ENCODE assay signal across 12 mouse cellular contexts in genomic region chr5:117113330-117113729, GRCm38 (mm10). TPM values are rescaled to one million over a fixed set of nuclear protein-coding genes. Genes with fewer than 3 reads are reported as not detected.
DNase-seq lines count a peak whose midpoint lies in the region; ATAC-seq and TF ChIP-seq lines count a peak whose summit lies in the region.
"Had no signal": no experiment of that assay in that cellular context is flagged by ENCODE, and none has a peak within 500 bp of the region (broad histone marks: within the 10 kb centered on the region; RNA-seq: fewer than 3 reads in every experiment).

No protein-coding gene starts in this region.

- intact Hi-C loops in gastrocnemius, postnatal 14 days (cut with DNase I; ENCODE audit: low total_unique reads), result loop anchor here (10.0 kb wide), 1 partner anchor 171 kb away; the partner anchor contains the start of gene Pebp1

- ATAC-seq in hindbrain, postnatal 0 days, result no peak
- ATAC-seq in hindbrain, embryonic 14.5 days (ENCODE audit: low FRiP score), result no peak

- peaks cover 28% of the 10 kb centered on the region for H3K36me3 ChIP-seq in hindbrain, postnatal 0 days (ENCODE audit: insufficient read depth, low read length)
- H3K36me3 ChIP-seq in hindbrain, embryonic 14.5 days (replicated peaks; ENCODE audit: control insufficient read depth, insufficient read depth), result peaks cover 45% of the 10 kb centered on the region

- no peak overlapping the region for H3K4me3 ChIP-seq in hindbrain, postnatal 0 days (ENCODE audit: low read length)
- no peak overlapping the region for H3K4me3 ChIP-seq in hindbrain, embryonic 14.5 days (replicated peaks; ENCODE audit: low read length)

- H3K27me3 ChIP-seq in hindbrain, postnatal 0 days (ENCODE audit: insufficient read depth, low read length), result no peaks in the 10 kb centered on the region
- H3K27me3 ChIP-seq in hindbrain, embryonic 14.5 days (ENCODE audit: control insufficient read depth, insufficient read depth, low read length), result no peaks in the 10 kb centered on the region

- peak; percentile 61 for TF ChIP-seq CTCF in hindbrain, postnatal 0 days (IDR thresholded peaks at IDR 0.05; ENCODE audit: low read depth)

- DNase-seq in hindbrain, postnatal 0 days (ENCODE audit: low spot score), result peak; percentile 74
- DNase-seq in hindbrain, embryonic 14.5 days (ENCODE audit: low spot score), result no peak
- peak; percentile 39 for DNase-seq in lung, postnatal 10 days
- no peak for DNase-seq in lung, postnatal 36 days
- DNase-seq in NIH3T3 (ENCODE audit: low read depth), result peak; percentile 49
- DNase-seq in naive thymus-derived CD4-positive, alpha-beta T cell, adult 2 months (ENCODE audit: low read depth), result peak; percentile 67
- DNase-seq in urinary bladder, postnatal 10 days (ENCODE audit: low spot score), result no peak
- no peak for DNase-seq in gastrocnemius, postnatal 14 days
- DNase-seq: gastrocnemius, postnatal 25 days; spleen, adult 18-20 months; thymus, postnatal 36 days had no signal

- H3K9ac ChIP-seq in hindbrain, postnatal 0 days (replicated peaks; ENCODE audit: low read length), result no peak overlapping the region
- H3K9ac ChIP-seq in hindbrain, embryonic 14.5 days, result no peak overlapping the region

- 91% methylated on average over 7 of the region's 7 CpGs for WGBS in hindbrain, postnatal 0 days
- 90% methylated on average over 7 of the region's 7 CpGs for WGBS in hindbrain, embryonic 14.5 days

- H3K4me2 ChIP-seq in hindbrain, postnatal 0 days (ENCODE audit: low read depth, low read length), result no peak overlapping the region
- H3K4me2 ChIP-seq in hindbrain, embryonic 14.5 days (replicated peaks), result no peak overlapping the region

- no peak overlapping the region for H3K27ac ChIP-seq in hindbrain, postnatal 0 days
- H3K27ac ChIP-seq in hindbrain, embryonic 14.5 days, result no peak overlapping the region
- H3K27ac ChIP-seq: macrophage had no signal

- no peaks in the 10 kb centered on the region for H3K9me3 ChIP-seq in hindbrain, postnatal 0 days (ENCODE audit: low read length)
- no peaks in the 10 kb centered on the region for H3K9me3 ChIP-seq in hindbrain, embryonic 14.5 days (ENCODE audit: control insufficient read depth, low read length)

- no peaks in the 10 kb centered on the region for H3K4me1 ChIP-seq in hindbrain, postnatal 0 days (ENCODE audit: insufficient read depth, low read length)
- peaks cover 3% of the 10 kb centered on the region for H3K4me1 ChIP-seq in hindbrain, embryonic 14.5 days (replicated peaks; ENCODE audit: control insufficient read depth, insufficient read depth, low read length)

RNA-seq across cellular contexts. Expression of gene Suds3, which starts 2.6 kb away (rescaled TPM):
- total RNA-seq in hindbrain, postnatal 0 days (2014; rRNA removed), result 83.4 and 99.7 TPM in 2 replicates
- 65.4 and 68.1 TPM in 2 replicates for polyA plus RNA-seq in hindbrain, postnatal 0 days (2015; fragmentation: Nextera tagmentation; extraction: Ambion mirVana)
- 52.8 and 58.4 TPM in 2 replicates for polyA plus RNA-seq in hindbrain, embryonic 14.5 days (2014; fragmentation: Nextera tagmentation; extraction: Ambion mirVana)
- total RNA-seq in gastrocnemius, postnatal 14 days (2021), result 10 to 100 TPM; 40.5 to 44.4 TPM

RNA-seq across cellular contexts. Expression of gene Taok3, which starts 6.6 kb away (rescaled TPM):
- total RNA-seq in hindbrain, postnatal 0 days (2014; rRNA removed), result 21.0 and 27.3 TPM in 2 replicates
- polyA plus RNA-seq in hindbrain, postnatal 0 days (2015; fragmentation: Nextera tagmentation; extraction: Ambion mirVana), result 50.2 and 51.9 TPM in 2 replicates
- 50.4 and 62.3 TPM in 2 replicates for polyA plus RNA-seq in hindbrain, embryonic 14.5 days (2014; fragmentation: Nextera tagmentation; extraction: Ambion mirVana)
- 1 to 10 TPM; 5.6 to 6.4 TPM for total RNA-seq in gastrocnemius, postnatal 14 days (2021)

Comparison
In these comparisons a context has a peak if more than half of its experiments do, and no peak if none do; other contexts are left out.
1. DNase-seq: peak in hindbrain, postnatal 0 days (single experiment), lung, postnatal 10 days (single experiment), NIH3T3 (single experiment) and naive thymus-derived CD4-positive, alpha-beta T cell, adult 2 months (single experiment); none in hindbrain, embryonic 14.5 days (single experiment), lung, postnatal 36 days (single experiment), urinary bladder, postnatal 10 days (single experiment) and gastrocnemius, postnatal 14 days (single experiment).